Mouse (Mus musculus): ENCODE measurements at regions not wholly inside any gene's neighbourhood (a gene's known extent, or its start where the extent isn't known, plus 50 kb on each side); places are given as distances from the start of the nearest gene placed in this dataset.

DNA sequence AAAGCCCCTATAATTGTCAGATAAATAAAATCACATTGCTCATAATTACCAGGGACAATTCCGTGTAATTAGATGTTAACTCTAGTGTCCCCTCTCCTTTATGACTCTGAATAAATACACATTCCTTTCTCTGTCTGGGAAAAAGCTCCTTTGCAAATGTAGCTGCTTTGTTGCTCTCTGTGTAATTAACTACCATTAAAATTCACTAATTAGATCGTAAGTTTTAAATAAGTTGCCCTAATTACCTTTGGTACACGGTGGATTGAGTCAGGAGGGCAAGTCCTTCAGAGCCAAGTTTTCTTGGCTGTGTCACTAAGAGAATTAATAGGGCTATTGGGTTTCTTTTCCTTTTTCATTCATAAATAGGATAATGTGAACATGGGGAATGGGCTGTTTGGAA is 834.7 kb downstream of the Tlr4 start:
- no peak for DNase-seq

GRCm38 (mm10) chr4:67673961-67674360 is 846.6 kb downstream of the Tlr4 start:
- DNase-seq, result no peak

GRCm38 (mm10) chr4:67677589-67677988 is 850.2 kb downstream of the Tlr4 start:
- DNase-seq, result no peak

- no peak for DNase-seq
These were observed 871.1 kb downstream of the Tlr4 start for GRCm38 (mm10) chr4:67698438-67698837.

Data from right cerebral cortex, postnatal 25 days (tissue).